Mouse (Mus musculus): ENCODE results near the gene Gmds.

Gmds gene

GRCm38 (mm10) chr13:31808116-31808803 is 530.3 kb downstream of the Gmds start:
- DNase-seq = peak; percentile 36 to 47

- DNase-seq = peak in 1 of 2 experiments; percentile 13
Observed at GRCm38 (mm10) chr13:31807736-31808115, 530.8 kb downstream of the Gmds start.

- no peak for DNase-seq
Observed at GRCm38 (mm10) chr13:31806890-31807735, 531.4 kb downstream of the Gmds start.

GRCm38 (mm10) chr13:31806428-31806832 is 532.1 kb downstream of the Gmds start, which contains the start of gene Foxc1:
Foxc1 (plus strand) TSS chr13:31806633.
- peak; percentile 54 to 55 for DNase-seq

- DNase-seq = no peak
Observed at GRCm38 (mm10) chr13:31805831-31806427, 532.6 kb downstream of the Gmds start.

GRCm38 (mm10) chr13:31804571-31804970 is 534.0 kb downstream of the Gmds start:
- no peak for DNase-seq

GRCm38 (mm10) chr13:31803166-31804093 is 535.1 kb downstream of the Gmds start:
- DNase-seq = no peak

GRCm38 (mm10) chr13:31802447-31802846 is 536.1 kb downstream of the Gmds start:
- no peak for DNase-seq

- DNase-seq = no peak
Observed at GRCm38 (mm10) chr13:31801703-31802305, 536.7 kb downstream of the Gmds start.

- DNase-seq = peak; percentile 72 to 80
Observed at GRCm38 (mm10) chr13:31800581-31801576, 537.7 kb downstream of the Gmds start.

- DNase-seq = no peak
Observed at GRCm38 (mm10) chr13:31798075-31798474, 540.5 kb downstream of the Gmds start.

- DNase-seq = no peak
Observed at GRCm38 (mm10) chr13:31797346-31797745, 541.2 kb downstream of the Gmds start.

- DNase-seq = no peak
Observed at GRCm38 (mm10) chr13:31793163-31793562, 545.4 kb downstream of the Gmds start.

- peak; percentile 15 to 18 for DNase-seq
Observed at GRCm38 (mm10) chr13:31792480-31793132, 545.9 kb downstream of the Gmds start.

- DNase-seq = no peak
Observed at GRCm38 (mm10) chr13:31784757-31785156, 553.8 kb downstream of the Gmds start.

- no peak for DNase-seq
Observed at GRCm38 (mm10) chr13:31782063-31782462, 556.5 kb downstream of the Gmds start.

GRCm38 (mm10) chr13:31780299-31780698 is 558.2 kb downstream of the Gmds start:
- DNase-seq = no peak

GRCm38 (mm10) chr13:31779281-31779981 is 559.1 kb downstream of the Gmds start:
- DNase-seq = no peak

GRCm38 (mm10) chr13:31775762-31776161 is 562.8 kb downstream of the Gmds start:
- no peak for DNase-seq
